Mouse (Mus musculus): ENCODE measurements around the gene Patz1. TPM values are rescaled to one million over a fixed set of nuclear protein-coding genes. Genes with fewer than 3 reads are reported as not detected.
A peak's percentile ranks its signal among the peaks of the same experiment; 100 is the strongest.

The Patz1 gene
- total and polyA plus RNA-seq, 3 experiments, result 29.5 to 37.4 (median 31.5) TPM

- peak overlapping the region; percentile 72 for H3K9ac ChIP-seq (ENCODE audit: insufficient read depth, low read depth)
- H3K27ac ChIP-seq (ENCODE audit: insufficient read depth, low read depth), result peak overlapping the region; percentile 47; the same call in 1 of the 2 replicates
- peaks cover 31 to 40% of the 10 kb centered on the region in 2 experiments for H3K36me3 ChIP-seq (replicated peaks in 1 of 2; ENCODE audit: control insufficient read depth in 1 of 2, insufficient read depth in 1 of 2, low read length in 1 of 2)
- dilution Hi-C loops (cut with MboI; ENCODE audit: extremely low pct_ligation_motif_present, extremely low pct_unique_long_range_greater_than_20kb, low sequenced_read_pairs), result no loop called here
- no peaks in the 10 kb centered on the region for H3K27me3 ChIP-seq (replicated peaks)
- peak overlapping the region; percentile 96 for H3K4me2 ChIP-seq (ENCODE audit: insufficient read depth, low read depth, poor library complexity, severe bottlenecking)
- no peaks in the 10 kb centered on the region for H3K9me3 ChIP-seq (replicated peaks; ENCODE audit: low read length)
- in situ Hi-C loops (cut with MboI; ENCODE audit: low pct_ligation_motif_present, low pct_unique_long_range_greater_than_20kb, low sequenced_read_pairs), result no loop called here
- H3K79me2 ChIP-seq (replicated peaks; ENCODE audit: control insufficient read depth, extremely low read depth, insufficient read depth, poor library complexity, severe bottlenecking), result peaks cover 31% of the 10 kb centered on the region
- DNase-seq (ENCODE audit: extremely low read depth), result peak; percentile 83
- H3K4me3 ChIP-seq (replicated peaks in 1 of 3; ENCODE audit: low read depth in 2 of 3, low read length in 2 of 3, poor library complexity in 1 of 3), result peak overlapping the region; percentile 79 to 85 (median 84)
- H3K4me1 ChIP-seq (ENCODE audit: control insufficient read depth in 1 of 2, insufficient read depth in 2 of 2), result peaks cover 0 to 48% of the 10 kb centered on the region in 2 experiments; a peak in 2 of 4 replicates
- no peak for TF ChIP-seq EP300 (IDR thresholded peaks at IDR 0.05; ENCODE audit: low read length)
- no peak; the same call in 1 of the 2 replicates for TF ChIP-seq USF1 (IDR thresholded peaks at IDR 0.05; ENCODE audit: low read depth, low read length)
- no peak for TF ChIP-seq ZNF384 (IDR thresholded peaks at IDR 0.05; ENCODE audit: low read depth, low read length)
- no peak for TF ChIP-seq ZKSCAN1 (IDR thresholded peaks at IDR 0.05; ENCODE audit: borderline replicate concordance, low read depth, low read length)
- TF ChIP-seq ETS1 (conservative IDR thresholded peaks at IDR 0.05; ENCODE audit: low read depth, low read length), result peak; percentile 58; the same call in 1 of the 2 replicates
- no peak for TF ChIP-seq RAD21 (IDR thresholded peaks at IDR 0.05; ENCODE audit: low read depth, low read length)
- TF ChIP-seq HCFC1 (IDR thresholded peaks at IDR 0.05; ENCODE audit: low read depth, low read length), result peak; percentile 67
- TF ChIP-seq NRF1 (IDR thresholded peaks at IDR 0.05; ENCODE audit: low read depth, low read length), result no peak
- TF ChIP-seq POLR2AphosphoS2 (IDR thresholded peaks at IDR 0.05; ENCODE audit: low read depth, low read length), result no peak
- TF ChIP-seq CHD1 (IDR thresholded peaks at IDR 0.05; ENCODE audit: low read depth, low read length), result no peak; the same call in 1 of the 2 replicates
- TF ChIP-seq RCOR1 (conservative IDR thresholded peaks at IDR 0.05; ENCODE audit: low read depth, low read length), result no peak
- TF ChIP-seq MXI1 (IDR thresholded peaks at IDR 0.05; ENCODE audit: low read depth, low read length), result peak; percentile 76; the same call in 1 of the 2 replicates
- TF ChIP-seq ELF1 (IDR thresholded peaks at IDR 0.05; ENCODE audit: low read depth, low read length), result peak; percentile 70
- TF ChIP-seq NELFE (IDR thresholded peaks at IDR 0.05; ENCODE audit: low read depth, low read length), result 0 out of 2 replicates have a peak, but pooled peaks have one; percentile 44
- no peak for TF ChIP-seq MEF2A (IDR thresholded peaks at IDR 0.05; ENCODE audit: borderline replicate concordance, low read depth, low read length)
- TF ChIP-seq JUND (conservative IDR thresholded peaks at IDR 0.05; ENCODE audit: low read depth, low read length), result no peak
- no peak for TF ChIP-seq USF2 (conservative IDR thresholded peaks at IDR 0.05; ENCODE audit: low read depth, low read length)
- peak; percentile 74; the same call in 1 of the 2 replicates for TF ChIP-seq TBP (conservative IDR thresholded peaks at IDR 0.05; ENCODE audit: low read depth, low read length)
- no peak for TF ChIP-seq BHLHE40 (IDR thresholded peaks at IDR 0.05; ENCODE audit: low read depth, low read length)
- TF ChIP-seq CHD2 (IDR thresholded peaks at IDR 0.05; ENCODE audit: low read length), result peak; percentile 34; the same call in 1 of the 2 replicates
- TF ChIP-seq ZC3H11A (IDR thresholded peaks at IDR 0.05; ENCODE audit: low read depth, low read length), result no peak
- TF ChIP-seq GABPA (IDR thresholded peaks at IDR 0.05; ENCODE audit: insufficient replicate concordance, low read depth, low read length), result no peak
- no peak for TF ChIP-seq JUN (IDR thresholded peaks at IDR 0.05; ENCODE audit: insufficient read depth, low read depth, low read length)
- no peak for TF ChIP-seq CTCF (conservative IDR thresholded peaks at IDR 0.05 in 1 of 2, IDR thresholded peaks at IDR 0.05 in 1 of 2; ENCODE audit: low read depth in 2 of 2, low read length in 2 of 2)
- TF ChIP-seq IRF4 (IDR thresholded peaks at IDR 0.05; ENCODE audit: low read depth, low read length), result peak; percentile 50; the same call in 1 of the 2 replicates
- TF ChIP-seq MAFK (IDR thresholded peaks at IDR 0.05; ENCODE audit: insufficient replicate concordance, low read length), result no peak
- no peak for TF ChIP-seq UBTF (IDR thresholded peaks at IDR 0.05; ENCODE audit: low read depth, low read length)
- peak; percentile 64; the same call in 1 of the 2 replicates for TF ChIP-seq ZMIZ1 (IDR thresholded peaks at IDR 0.05; ENCODE audit: low read depth, low read length)
- peak; percentile 79; the same call in 1 of the 2 replicates for TF ChIP-seq E2F4 (IDR thresholded peaks at IDR 0.05; ENCODE audit: insufficient replicate concordance, low read depth, low read length)
- TF ChIP-seq TCF12 (IDR thresholded peaks at IDR 0.05; ENCODE audit: low read depth, low read length), result peak; percentile 76
- TF ChIP-seq MAX (IDR thresholded peaks at IDR 0.05; ENCODE audit: low read length), result peak; percentile 77
- no peak for TF ChIP-seq SMC3 (IDR thresholded peaks at IDR 0.05; ENCODE audit: low read depth, low read length)
- peak; percentile 60; the same call in 1 of the 2 replicates for TF ChIP-seq KAT2A (IDR thresholded peaks at IDR 0.05; ENCODE audit: insufficient replicate concordance, low read length)
- TF ChIP-seq POLR2A (IDR thresholded peaks at IDR 0.05; ENCODE audit: low read depth, low read length), result peak; percentile 72
- no peak for TF ChIP-seq PAX5 (IDR thresholded peaks at IDR 0.05; ENCODE audit: low read length)
- peak; percentile 92 for TF ChIP-seq SIN3A (IDR thresholded peaks at IDR 0.05; ENCODE audit: low read length)
- TF ChIP-seq MYC (IDR thresholded peaks at IDR 0.05; ENCODE audit: low read depth, low read length), result peak; percentile 77
- peak; percentile 83 for TF ChIP-seq MAZ (IDR thresholded peaks at IDR 0.05; ENCODE audit: low read depth, low read length)
Measured at GRCm38 (mm10) chr11:3292062-3292421, 3.4 kb downstream of the Patz1 start.

Measured in CH12.LX (cell line).